Mouse (Mus musculus) urinary bladder, adult 18-20 months (tissue): ENCODE results near the gene Gm29735.
"Not testable (repeated sequence)": the region's sequence is repeated elsewhere in the genome, so short reads cannot be mapped to it uniquely, and the experiment has no call there.

Source experiments
- DNase-seq, 2 experiments: peaks; one replicate each; pipeline ENCODE4 v3.0.0; 2022; ENCODE audit warnings: low spot score in 2 of 2, mixed read lengths in 2 of 2

Gm29735 gene

GRCm38 (mm10) chr7:142120629-142121028 lies 36.3 kb downstream of the Gm29735 start, which contains the start of gene Gm45618:
Gene Gm45618, minus strand, starts transcription at chr7:142120729.
- DNase-seq, result not testable (repeated sequence)

- no peak for DNase-seq
Measured at GRCm38 (mm10) chr7:142119632-142120031, 37.3 kb downstream of the Gm29735 start.
